Mouse (Mus musculus) MEL (cell line): ENCODE results near the gene Spdye4a. TPM values are rescaled to one million over a fixed set of nuclear protein-coding genes. Genes with fewer than 3 reads are reported as not detected.

Experiments
- DNase-seq: peaks from one replicate; pipeline ENCODE4 v3.0.0; 2011; ENCODE audit warnings: low read depth, low spot score
- H3K27ac ChIP-seq: 2 replicates; pipeline ENCODE4 v1.5.1; 2012; ENCODE audit warnings: low read depth, mild to moderate bottlenecking, control low read depth, low read length, moderate library complexity; ENCODE audit not compliant: control insufficient read depth
- H3K27me3 ChIP-seq, 2 experiments: fragments of 150-350 bp in 1 of 2; sonication (generic) in 1 of 2; 2 replicates each; pipeline ENCODE4 v1.6.1; 2012; ENCODE audit warnings: low read length in 2 of 2, mild to moderate bottlenecking in 2 of 2, improper control_type of control experiment in 1 of 2, moderate library complexity in 1 of 2; ENCODE audit not compliant: insufficient read depth in 2 of 2, control insufficient read depth in 1 of 2
- H3K36me3 ChIP-seq, 2 experiments: 2 replicates each; pipeline ENCODE4 v1.6.1; 2012 to 2014; ENCODE audit warnings: low read length in 2 of 2, improper control_type of control experiment in 1 of 2, inconsistent platforms in 1 of 2, mild to moderate bottlenecking in 1 of 2; ENCODE audit not compliant: insufficient read depth in 2 of 2, control insufficient read depth in 1 of 2
- H3K4me1 ChIP-seq, 2 experiments: fragments of 150-350 bp in 1 of 2; sonication (generic) in 1 of 2; 2 replicates each; pipeline ENCODE4 v1.6.1; 2012; ENCODE audit warnings: low read length in 2 of 2, improper control_type of control experiment in 1 of 2, mild to moderate bottlenecking in 1 of 2; ENCODE audit not compliant: insufficient read depth in 2 of 2, control insufficient read depth in 1 of 2
- H3K4me3 ChIP-seq, 2 experiments: fragments of 150-350 bp in 1 of 2; sonication (generic) in 1 of 2; 2 replicates each; pipeline ENCODE4 v1.5.1; 2012; ENCODE audit warnings: low read depth in 2 of 2, low read length in 2 of 2, mild to moderate bottlenecking in 2 of 2, moderate library complexity in 2 of 2, control low read depth in 1 of 2, improper control_type of control experiment in 1 of 2; ENCODE audit not compliant: control insufficient read depth in 1 of 2, insufficient read depth in 1 of 2
- H3K79me2 ChIP-seq: 2 replicates; pipeline ENCODE4 v1.6.1; 2012; ENCODE audit warnings: mild to moderate bottlenecking, low read length, moderate library complexity; ENCODE audit not compliant: control insufficient read depth, poor library complexity, insufficient read depth
- H3K9ac ChIP-seq: 2 replicates; pipeline ENCODE4 v1.6.1; 2012; ENCODE audit warnings: low read depth, mild to moderate bottlenecking, control low read depth, low read length, moderate library complexity; ENCODE audit not compliant: control insufficient read depth, poor library complexity, severe bottlenecking
- H3K9me3 ChIP-seq: fragments of 150-350 bp; sonication (generic); replicated peaks from 2 replicates; pipeline ENCODE4 v1.6.1; 2012; ENCODE audit warnings: mild to moderate bottlenecking, low read length, improper control_type of control experiment, moderate library complexity; ENCODE audit not compliant: insufficient read depth
- BHLHE40 ChIP-seq: IDR thresholded peaks from 2 replicates; pipeline ENCODE4 v1.6.1; 2012; ENCODE audit warnings: low read depth, mild to moderate bottlenecking, inconsistent platforms, low read length, improper control_type of control experiment, borderline replicate concordance
- CHD2 ChIP-seq: IDR thresholded peaks from 2 replicates; pipeline ENCODE4 v1.6.1; 2011; ENCODE audit warnings: low read length, improper control_type of control experiment
- CTCF ChIP-seq, 3 experiments: IDR thresholded peaks in 2 of 3; conservative IDR thresholded peaks in 1 of 3; 2 replicates each; pipeline ENCODE4 v1.5.1; 2011 to 2012; ENCODE audit warnings: low read length in 3 of 3, low read depth in 2 of 3, mild to moderate bottlenecking in 2 of 3, improper control_type of control experiment in 1 of 3, inconsistent platforms in 1 of 3, mixed read lengths in 1 of 3, moderate library complexity in 1 of 3; ENCODE audit not compliant: control insufficient read depth in 1 of 3, insufficient read depth in 1 of 3, poor library complexity in 1 of 3, severe bottlenecking in 1 of 3
- E2F4 ChIP-seq: IDR thresholded peaks from 2 replicates; pipeline ENCODE4 v1.6.1; 2011; ENCODE audit warnings: low read depth, low read length, improper control_type of control experiment, borderline replicate concordance
- ETS1 ChIP-seq: IDR thresholded peaks from 2 replicates; pipeline ENCODE4 v1.6.1; 2012; ENCODE audit warnings: low read depth, mild to moderate bottlenecking, inconsistent platforms, low read length, improper control_type of control experiment, moderate library complexity
- GABPA ChIP-seq: IDR thresholded peaks from 2 replicates; pipeline ENCODE4 v1.6.1; 2012; ENCODE audit warnings: low read depth, mild to moderate bottlenecking, inconsistent platforms, low read length, improper control_type of control experiment, moderate library complexity
- GATA1 ChIP-seq: IDR thresholded peaks from 2 replicates; pipeline ENCODE4 v1.6.1; 2011; ENCODE audit warnings: low read depth, low read length, improper control_type of control experiment
- HCFC1 ChIP-seq: IDR thresholded peaks from 2 replicates; pipeline ENCODE4 v1.6.1; 2012; ENCODE audit warnings: low read depth, mild to moderate bottlenecking, inconsistent platforms, low read length, improper control_type of control experiment, moderate library complexity
- KAT2A ChIP-seq: conservative IDR thresholded peaks from 2 replicates; pipeline ENCODE4 v1.6.1; 2012; ENCODE audit warnings: low read depth, low read length, improper control_type of control experiment, inconsistent platforms
- MAZ ChIP-seq: IDR thresholded peaks from 2 replicates; pipeline ENCODE4 v1.6.1; 2012; ENCODE audit warnings: low read depth, mild to moderate bottlenecking, inconsistent platforms, low read length, improper control_type of control experiment
- MEF2A ChIP-seq: IDR thresholded peaks from 2 replicates; pipeline ENCODE4 v1.6.1; 2014; ENCODE audit warnings: low read depth, mild to moderate bottlenecking, inconsistent platforms, low read length, improper control_type of control experiment; ENCODE audit not compliant: poor library complexity, insufficient replicate concordance, severe bottlenecking; ENCODE audit errors: extremely low read depth
- NELFE ChIP-seq: IDR thresholded peaks from 2 replicates; pipeline ENCODE4 v1.6.1; 2011; ENCODE audit warnings: low read depth, low read length, improper control_type of control experiment
- NRF1 ChIP-seq: IDR thresholded peaks from 2 replicates; pipeline ENCODE4 v1.6.1; 2014; ENCODE audit warnings: low read depth, mild to moderate bottlenecking, inconsistent platforms, low read length, improper control_type of control experiment, moderate library complexity; ENCODE audit not compliant: poor library complexity, insufficient read depth, severe bottlenecking
- POLR2AphosphoS5 ChIP-seq: IDR thresholded peaks from 2 replicates; pipeline ENCODE4 v1.6.1; 2012; ENCODE audit warnings: low read depth, borderline replicate concordance, mild to moderate bottlenecking, inconsistent platforms, low read length, moderate library complexity, mixed read lengths
- RAD21 ChIP-seq: IDR thresholded peaks from 2 replicates; pipeline ENCODE4 v1.6.1; 2011; ENCODE audit warnings: mild to moderate bottlenecking, low read depth, low read length, improper control_type of control experiment
- SMC3 ChIP-seq: IDR thresholded peaks from 2 replicates; pipeline ENCODE4 v1.6.1; 2011; ENCODE audit warnings: low read depth, low read length, improper control_type of control experiment
- TCF12 ChIP-seq: IDR thresholded peaks from 2 replicates; pipeline ENCODE4 v1.6.1; 2014; ENCODE audit warnings: low read depth, mild to moderate bottlenecking, inconsistent platforms, low read length, improper control_type of control experiment, moderate library complexity
- UBTF ChIP-seq: IDR thresholded peaks from 2 replicates; pipeline ENCODE4 v1.6.1; 2012; ENCODE audit warnings: low read depth, mild to moderate bottlenecking, inconsistent platforms, low read length, improper control_type of control experiment, moderate library complexity, borderline replicate concordance; ENCODE audit not compliant: insufficient read depth
- USF1 ChIP-seq: IDR thresholded peaks from 2 replicates; pipeline ENCODE4 v1.6.1; 2014; ENCODE audit warnings: low read depth, mild to moderate bottlenecking, inconsistent platforms, low read length, improper control_type of control experiment, moderate library complexity
- ZC3H11A ChIP-seq: IDR thresholded peaks from 2 replicates; pipeline ENCODE4 v1.6.1; 2012; ENCODE audit warnings: low read depth, mild to moderate bottlenecking, inconsistent platforms, low read length, improper control_type of control experiment
- ZMIZ1 ChIP-seq: IDR thresholded peaks from 2 replicates; pipeline ENCODE4 v1.6.1; 2012; ENCODE audit warnings: low read depth, mild to moderate bottlenecking, inconsistent platforms, low read length, improper control_type of control experiment, moderate library complexity
- ZNF384 ChIP-seq: IDR thresholded peaks from 2 replicates; pipeline ENCODE4 v1.6.1; 2012; ENCODE audit warnings: low read depth, mild to moderate bottlenecking, inconsistent platforms, low read length, improper control_type of control experiment
- polyA plus RNA-seq, 2 experiments: library from polyadenylated mRNA; stranded (reverse) in 1 of 2; unstranded in 1 of 2; fragments of >175 nt in 1 of 2; fragments of >200 nt in 1 of 2; gene quantifications; 2 replicates each; pipeline versions ENCODE4 v1.2.1 to v1.2.4; 2012; ENCODE audit warnings: low replicate concordance in 2 of 2, low read depth in 1 of 2; ENCODE audit not compliant: insufficient read length in 2 of 2, insufficient read depth in 1 of 2, missing spikeins in 1 of 2
- total RNA-seq: library from RNA; depleted of rRNA; stranded (reverse); fragments of 300-350 nt; gene quantifications from 2 replicates; pipeline ENCODE4 v1.2.3, GENCODE M21; 2012

The Spdye4a gene
- total and polyA plus RNA-seq, 3 experiments = not detected

DNA sequence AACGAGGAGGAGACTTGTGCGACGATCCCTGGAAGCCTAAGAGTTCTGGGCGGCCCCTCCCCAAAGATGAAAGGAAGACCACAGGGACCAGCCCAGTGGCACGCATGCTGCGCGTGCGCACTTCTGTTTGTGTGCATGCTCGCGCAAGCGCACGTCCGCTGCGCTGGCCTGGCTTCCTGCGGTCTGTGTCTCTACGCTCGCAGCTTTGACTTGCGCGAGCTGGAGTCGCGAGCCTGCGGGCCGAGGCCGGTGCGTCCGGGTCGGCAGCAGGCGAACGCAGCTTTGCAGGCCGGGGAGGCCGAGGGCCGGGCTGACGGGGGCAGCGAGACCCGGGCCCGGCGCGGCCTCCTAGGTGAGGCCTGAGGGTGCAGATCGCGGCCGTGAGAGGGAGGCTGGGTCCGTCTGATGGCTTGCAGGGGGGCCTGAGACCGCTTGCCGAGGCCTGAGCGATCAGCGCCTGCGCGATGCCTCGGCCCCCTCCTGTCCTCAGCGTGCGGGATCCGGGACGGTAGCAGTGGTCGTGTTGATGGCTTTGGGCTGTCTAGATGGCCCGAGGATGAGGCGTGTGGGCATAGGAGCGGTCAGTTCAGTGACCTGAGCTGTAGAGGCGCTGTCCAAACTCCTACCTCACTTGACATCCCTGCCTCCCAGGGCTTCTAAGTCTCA lies 8.5 kb upstream of the Spdye4a start, which contains the start of gene Zfp12 (continued):
- TF ChIP-seq ZMIZ1 = peak; percentile 83; the same call in 1 of the 2 replicates
- no peak for TF ChIP-seq ZC3H11A
- TF ChIP-seq RAD21 = no peak

DNA sequence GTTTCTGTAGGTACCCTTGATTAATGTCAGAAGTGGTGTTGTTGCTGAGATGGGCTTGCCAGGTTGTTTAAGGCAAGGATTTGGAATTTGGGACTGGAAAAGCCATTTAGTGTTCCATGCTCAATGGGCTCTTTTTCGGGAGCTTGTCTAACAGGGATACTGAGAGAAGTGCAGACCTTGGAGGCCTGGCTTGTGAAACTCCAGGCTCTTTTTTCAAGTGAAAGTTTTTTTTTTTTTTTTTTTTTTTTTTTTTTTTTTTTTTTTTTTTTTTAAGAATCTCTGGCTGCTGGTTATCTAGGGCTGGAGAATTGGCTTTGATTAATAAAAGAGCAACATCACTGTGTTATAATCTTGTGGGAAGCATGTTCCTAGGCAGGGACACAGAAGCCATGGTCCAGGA lies 4.4 kb downstream of the Spdye4a start:
- no peak for DNase-seq
- no peak overlapping the region for H3K4me3 ChIP-seq
- H3K36me3 ChIP-seq = no peaks in the 10 kb centered on the region
- no peaks in the 10 kb centered on the region for H3K4me1 ChIP-seq
- H3K9ac ChIP-seq = no peak overlapping the region
- H3K27ac ChIP-seq = no peak overlapping the region
- no peaks in the 10 kb centered on the region for H3K9me3 ChIP-seq
- no peaks in the 10 kb centered on the region for H3K79me2 ChIP-seq
- H3K27me3 ChIP-seq = peaks cover 0 to 2% of the 10 kb centered on the region in 2 experiments; a peak in 1 of 4 replicates
- TF ChIP-seq BHLHE40 = no peak
- TF ChIP-seq NELFE = no peak
- no peak for TF ChIP-seq CTCF (IDR thresholded peaks at IDR 0.05 in 2 of 3, conservative IDR thresholded peaks at IDR 0.05 in 1 of 3; ENCODE audit: control insufficient read depth in 1 of 3, insufficient read depth in 1 of 3, low read depth in 2 of 3, low read length in 3 of 3, poor library complexity in 1 of 3, severe bottlenecking in 1 of 3)
- no peak for TF ChIP-seq ETS1
- peak; percentile 68 for TF ChIP-seq ZNF384

DNA sequence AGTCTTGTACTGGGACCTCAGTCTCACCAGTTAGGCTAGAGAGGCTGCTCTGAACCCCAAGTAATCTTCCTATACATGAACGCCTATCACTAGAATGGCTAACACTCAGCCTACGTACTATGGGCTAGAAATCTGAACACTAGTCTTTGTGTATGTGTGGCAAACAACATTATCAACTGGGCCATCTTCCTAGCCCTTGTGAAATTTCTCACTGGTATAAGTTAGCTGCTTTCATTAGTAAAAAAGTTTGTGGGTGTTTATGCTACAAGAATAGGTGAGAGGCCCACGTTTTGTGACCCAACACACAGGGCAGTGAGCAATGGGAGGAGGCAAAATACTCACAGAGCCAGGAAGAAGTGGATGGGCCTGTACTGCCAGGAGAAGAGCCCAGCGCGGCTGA lies 5.7 kb downstream of the Spdye4a start:
- DNase-seq = no peak
- Histone ChIP-seq H3K27ac (no peak overlapping the region), H3K4me1 (no peaks in the 10 kb centered on the region), H3K36me3 (no peaks in the 10 kb centered on the region), H3K79me2 (no peaks in the 10 kb centered on the region), H3K4me3 (no peak overlapping the region), H3K9me3 (no peaks in the 10 kb centered on the region), H3K9ac (no peak overlapping the region), H3K27me3 (no peaks in the 10 kb centered on the region; a peak in 1 of 4 replicates)
- TF ChIP-seq HCFC1 (no peak), SMC3 (no peak), MEF2A (no peak), UBTF (no peak), ZC3H11A (no peak), BHLHE40 (no peak), NRF1 (no peak), POLR2AphosphoS5 (no peak), ZMIZ1 (no peak), USF1 (no peak), TCF12 (no peak), MAZ (no peak), CHD2 (no peak), ETS1 (no peak), GATA1 (no peak), E2F4 (no peak), GABPA (no peak), KAT2A (no peak)
